Mouse (Mus musculus) G1E (cell line): Measurements from ENCODE around the gene Ccni. TPM values are rescaled to one million over a fixed set of nuclear protein-coding genes. Genes with fewer than 3 reads are reported as not detected.

Experiments used
- ATAC-seq: 2 replicates; pipeline ENCODE4 v1.8.0; 2016; ENCODE audit warnings: mild to moderate bottlenecking; ENCODE audit not compliant: insufficient number of reproducible peaks, poor library complexity, low FRiP score, severe bottlenecking; ENCODE audit errors: extremely low read depth
- DNase-seq: peaks from one replicate; pipeline ENCODE4 v3.0.0; 2012; ENCODE audit warnings: low spot score
- H3K27me3 ChIP-seq: 2 replicates; pipeline ENCODE4 v1.6.1; 2012; ENCODE audit warnings: mild to moderate bottlenecking, low read length, inconsistent platforms; ENCODE audit not compliant: insufficient read depth
- H3K36me3 ChIP-seq: replicated peaks from 2 replicates; pipeline ENCODE3; 2012; ENCODE audit warnings: mild to moderate bottlenecking, inconsistent platforms
- H3K4me1 ChIP-seq: 2 replicates; pipeline ENCODE4 v1.6.1; 2012; ENCODE audit warnings: low read depth, low read length, inconsistent platforms, mixed read lengths; ENCODE audit not compliant: insufficient read depth
- H3K4me3 ChIP-seq: 2 replicates; pipeline ENCODE4 v1.5.1; 2012; ENCODE audit warnings: low read depth, mild to moderate bottlenecking, inconsistent platforms, low read length, moderate library complexity, mixed read lengths
- H3K9me3 ChIP-seq: replicated peaks from 2 replicates; pipeline ENCODE4 v1.6.1; 2012; ENCODE audit warnings: inconsistent platforms
- CTCF ChIP-seq: IDR thresholded peaks from 2 replicates; pipeline ENCODE4 v1.5.1; 2012; ENCODE audit warnings: low read depth, low read length, inconsistent platforms, mixed read lengths
- GATA1 ChIP-seq: IDR thresholded peaks from 2 replicates; pipeline ENCODE4 v1.6.1; 2012; ENCODE audit warnings: borderline replicate concordance, low read length, inconsistent platforms, mixed read lengths
- GATA2 ChIP-seq: IDR thresholded peaks from 2 replicates; pipeline ENCODE4 v1.6.1; 2012; ENCODE audit warnings: low read depth, low read length, inconsistent platforms, borderline replicate concordance
- POLR2AphosphoS5 ChIP-seq: IDR thresholded peaks from 2 replicates; pipeline ENCODE4 v1.6.1; 2012; ENCODE audit warnings: low read depth, low read length, inconsistent platforms; ENCODE audit not compliant: insufficient replicate concordance
- TAL1 ChIP-seq: conservative IDR thresholded peaks from 2 replicates; pipeline ENCODE4 v1.6.1; 2012; ENCODE audit warnings: low read depth, low read length, inconsistent platforms, mixed read lengths
- polyA plus RNA-seq: library from polyadenylated mRNA; stranded (reverse); fragments of >175 nt; gene quantifications from 2 replicates; pipeline ENCODE4 v1.2.3, GENCODE M21; 2012
- total RNA-seq, 2 experiments: library from RNA; stranded (forward) in 1 of 2; stranded (reverse) in 1 of 2; fragments of 200-1000 nt in 1 of 2; fragments of >200 nt in 1 of 2; fragmentation: Nextera tagmentation in 1 of 2; gene quantifications; 2 replicates each; pipeline ENCODE4 v1.2.3; 2014 to 2017

Ccni gene
- total and polyA plus RNA-seq, 3 experiments = 138 to 432 (median 302) TPM

DNA sequence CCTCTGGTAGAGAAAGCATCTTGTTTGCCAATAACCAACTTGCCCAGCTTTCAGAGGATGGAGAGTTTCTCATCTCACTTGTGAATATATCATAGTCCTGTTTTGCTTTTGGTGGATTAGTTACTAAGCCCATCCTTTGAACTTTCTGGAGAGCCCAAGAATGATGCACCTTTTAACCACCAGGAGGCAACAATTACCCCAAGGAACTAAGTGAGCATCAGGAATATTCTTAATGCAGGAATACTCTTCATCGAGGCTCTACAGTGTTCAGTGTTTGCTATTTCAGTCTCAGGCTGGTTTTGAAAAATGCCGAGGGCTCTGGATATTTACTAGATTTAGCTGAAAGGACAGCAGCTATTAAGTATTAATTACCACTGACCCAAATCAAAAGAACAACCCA, 26.0 kb downstream of the Ccni start:
- no peak; the same call in 1 of the 2 replicates for ATAC-seq
- Histone ChIP-seq H3K4me1 (peaks cover 11% of the 10 kb centered on the region), H3K4me3 (no peak overlapping the region), H3K27me3 (no peaks in the 10 kb centered on the region), H3K36me3 (peaks cover 81% of the 10 kb centered on the region), H3K9me3 (no peaks in the 10 kb centered on the region)
- DNase-seq = no peak
- TF ChIP-seq CTCF (no peak), TAL1 (no peak), POLR2AphosphoS5 (no peak; the same call in 1 of the 2 replicates), GATA2 (no peak), GATA1 (no peak)

DNA sequence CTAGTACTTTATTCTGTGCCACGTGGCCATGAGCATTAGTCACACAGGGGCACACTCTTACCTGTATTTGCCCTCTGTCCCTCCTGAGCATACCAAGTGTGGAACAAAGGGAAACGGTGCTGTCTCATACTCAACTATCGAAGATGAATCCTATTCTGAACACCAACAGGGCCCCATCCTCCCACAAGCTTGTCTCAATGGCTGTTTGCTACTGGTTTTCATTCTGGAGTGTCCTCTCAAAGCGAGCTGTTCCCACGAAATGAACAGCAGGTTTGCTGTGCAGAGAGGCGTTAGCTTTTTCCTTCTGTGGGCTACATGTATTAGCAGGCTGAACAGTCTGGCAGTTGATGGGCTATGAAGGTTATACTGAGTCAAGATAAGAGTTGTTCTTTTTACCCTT, 27.7 kb downstream of the Ccni start:
- no peaks in the 10 kb centered on the region for H3K9me3 ChIP-seq
- H3K4me1 ChIP-seq = peaks cover 7% of the 10 kb centered on the region
- no peak for DNase-seq
- no peak for ATAC-seq
- TF ChIP-seq GATA2 (no peak), GATA1 (no peak), CTCF (no peak), TAL1 (no peak), POLR2AphosphoS5 (no peak)
- no peak overlapping the region for H3K4me3 ChIP-seq
- H3K27me3 ChIP-seq = no peaks in the 10 kb centered on the region
- H3K36me3 ChIP-seq = peaks cover 80% of the 10 kb centered on the region

DNA sequence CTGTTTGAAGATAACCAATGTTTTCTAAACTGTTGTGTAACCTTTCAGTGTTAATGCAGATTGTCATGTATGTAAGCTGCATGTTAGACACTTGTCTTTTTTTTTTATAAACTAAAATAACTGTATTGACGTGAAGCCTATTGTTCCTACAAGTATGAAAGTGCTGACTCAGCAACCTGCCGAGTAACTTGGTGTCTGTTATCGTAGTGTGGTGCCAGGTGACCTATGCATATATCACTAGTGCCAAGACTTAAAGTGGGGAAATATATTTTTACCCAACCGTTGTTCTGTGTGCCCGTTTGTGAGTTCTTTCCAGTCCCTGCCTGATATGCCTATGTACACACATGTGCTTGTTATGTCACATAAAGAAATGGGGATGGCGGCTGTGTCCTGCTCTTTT, 31.6 kb downstream of the Ccni start:
- Histone ChIP-seq H3K4me1 (peaks cover 4% of the 10 kb centered on the region), H3K9me3 (no peaks in the 10 kb centered on the region), H3K27me3 (no peaks in the 10 kb centered on the region), H3K36me3 (peaks cover 86% of the 10 kb centered on the region), H3K4me3 (no peak overlapping the region)
- ATAC-seq = no peak
- TF ChIP-seq POLR2AphosphoS5 (no peak), CTCF (no peak), GATA1 (no peak), TAL1 (no peak), GATA2 (no peak)
- no peak for DNase-seq

DNA sequence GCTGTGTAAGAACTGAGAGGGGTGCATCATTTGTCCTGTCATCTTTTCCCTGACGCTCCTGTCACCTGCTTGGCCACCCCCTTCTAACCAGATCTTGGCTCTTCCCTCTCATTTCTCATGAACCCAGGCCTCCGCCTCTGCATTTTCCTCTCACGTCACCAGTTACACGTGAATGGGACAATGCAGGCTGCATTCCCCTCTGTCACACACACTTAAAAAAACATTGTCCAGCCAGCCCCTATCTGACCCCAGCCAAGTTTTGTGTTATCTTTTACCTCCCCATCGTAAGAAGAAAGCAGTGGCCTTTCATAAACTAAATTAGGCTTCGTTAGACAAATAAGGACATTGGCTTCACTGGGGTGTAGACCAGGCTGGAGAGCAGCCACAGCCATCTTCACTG, 33.8 kb downstream of the Ccni start:
- Histone ChIP-seq H3K4me3 (no peak overlapping the region), H3K27me3 (no peaks in the 10 kb centered on the region), H3K9me3 (no peaks in the 10 kb centered on the region), H3K36me3 (peaks cover 82% of the 10 kb centered on the region), H3K4me1 (no peaks in the 10 kb centered on the region)
- ATAC-seq (no peak), DNase-seq (no peak)
- no peak for TF ChIP-seq CTCF
- no peak for TF ChIP-seq GATA2
- TF ChIP-seq POLR2AphosphoS5 = no peak

DNA sequence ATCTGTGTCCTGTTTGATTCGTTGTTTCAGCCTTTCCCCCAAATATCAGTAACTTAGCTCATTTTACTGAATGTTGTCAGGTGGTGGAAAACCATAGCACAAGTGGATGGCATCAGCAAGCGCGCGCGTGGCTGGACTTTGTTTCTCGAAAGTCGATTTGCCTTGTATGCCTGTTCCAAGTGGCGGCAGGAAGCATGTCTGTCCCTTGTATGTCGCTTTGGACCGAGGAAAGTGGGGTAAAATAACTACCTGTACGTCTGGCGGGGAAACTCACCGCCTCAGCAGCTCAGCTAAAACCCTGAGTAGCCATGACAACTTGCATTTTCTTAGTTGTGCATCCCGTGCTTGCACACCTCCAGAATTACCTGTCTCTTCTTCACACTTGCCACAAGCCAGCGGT, 34.9 kb downstream of the Ccni start:
- H3K36me3 ChIP-seq = peaks cover 81% of the 10 kb centered on the region
- ATAC-seq (no peak), DNase-seq (no peak)
- H3K9me3 ChIP-seq = no peaks in the 10 kb centered on the region; the same call in 1 of the 2 replicates
- H3K4me3 ChIP-seq = no peak overlapping the region
- H3K27me3 ChIP-seq = no peaks in the 10 kb centered on the region
- no peaks in the 10 kb centered on the region for H3K4me1 ChIP-seq
- TF ChIP-seq GATA1 (no peak), TAL1 (no peak), CTCF (no peak), POLR2AphosphoS5 (no peak), GATA2 (no peak)

DNA sequence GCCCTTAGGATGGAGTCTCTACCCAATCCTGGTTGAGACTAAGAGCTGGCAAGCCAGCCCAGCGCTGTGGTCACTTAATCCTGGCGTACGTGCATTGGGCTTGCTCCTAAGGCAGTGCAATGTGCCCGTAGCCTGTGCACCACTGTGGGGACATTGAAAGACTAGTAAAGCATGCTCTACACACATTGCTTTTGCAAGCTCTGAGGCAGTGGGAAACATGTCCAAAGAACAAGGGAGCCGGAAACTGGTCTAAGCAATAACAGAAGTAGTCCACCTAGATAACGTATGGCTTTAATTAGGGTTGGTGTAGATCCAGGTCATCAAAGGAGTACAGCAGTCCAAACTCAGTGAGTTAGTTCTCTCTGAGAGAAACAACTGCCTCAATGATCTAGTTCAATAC, 37.6 kb downstream of the Ccni start:
- TF ChIP-seq CTCF (no peak), GATA2 (no peak), GATA1 (no peak), POLR2AphosphoS5 (no peak), TAL1 (no peak)
- Histone ChIP-seq H3K36me3 (peaks cover 86% of the 10 kb centered on the region), H3K27me3 (no peaks in the 10 kb centered on the region), H3K4me1 (no peaks in the 10 kb centered on the region), H3K4me3 (no peak overlapping the region), H3K9me3 (no peaks in the 10 kb centered on the region; the same call in 1 of the 2 replicates)
- ATAC-seq (no peak), DNase-seq (no peak)
